Mouse (Mus musculus) erythroblast, embryonic 14.5 days (primary cell): Measurements from ENCODE around the gene Mtg2.

Source experiments
- GATA1 ChIP-seq: IDR thresholded peaks from 2 replicates; pipeline ENCODE4 v1.6.1; 2012; ENCODE audit warnings: low read length, inconsistent platforms, mixed read lengths
- TAL1 ChIP-seq: IDR thresholded peaks from 3 replicates; pipeline ENCODE4 v1.6.1; 2012; ENCODE audit warnings: low read length, inconsistent platforms, mixed read lengths

GRCm38 (mm10) chr2:180104659-180105377, 34.4 kb downstream of the Mtg2 start:
- TF ChIP-seq GATA1: no peak
- no peak for TF ChIP-seq TAL1
